Comparison of ENCODE assay signal across 25 mouse cellular contexts in the genomic region with DNA sequence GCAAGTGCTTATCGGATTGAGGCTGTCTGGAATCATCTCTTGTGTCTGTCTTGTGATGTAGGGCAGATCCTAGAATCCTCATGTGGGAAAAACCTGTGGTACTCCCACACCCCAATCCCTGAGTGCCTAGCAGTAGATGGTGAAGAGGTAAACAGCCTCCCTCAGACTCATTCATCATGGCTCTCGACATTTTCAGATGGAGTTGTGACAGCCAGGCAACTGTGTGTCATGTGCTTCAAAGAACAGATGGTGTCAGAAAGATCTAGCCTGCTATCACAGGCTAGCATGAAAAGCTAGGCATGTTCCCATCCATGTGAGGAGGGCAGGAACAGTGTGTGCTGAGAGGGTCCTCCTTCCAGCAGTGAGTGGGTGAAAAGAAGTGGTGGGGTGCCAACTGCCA.
A peak's percentile ranks its signal among the peaks of the same experiment; 100 is the strongest.
DNase-seq lines count a peak whose midpoint lies in the region; ATAC-seq and TF ChIP-seq lines count a peak whose summit lies in the region.
"Had no signal": no experiment of that assay in that cellular context is flagged by ENCODE, and none has a peak within 500 bp of the region (broad histone marks: within the 10 kb centered on the region; RNA-seq: fewer than 3 reads in every experiment).

No protein-coding gene starts in this region.

- H3K36me3 ChIP-seq in forebrain, embryonic 14.5 days (ENCODE audit: control insufficient read depth, insufficient read depth, low read length): no peaks in the 10 kb centered on the region
- H3K36me3 ChIP-seq in forebrain, embryonic 11.5 days (ENCODE audit: control insufficient read depth, insufficient read depth, low read length): no peaks in the 10 kb centered on the region
- H3K36me3 ChIP-seq in liver, postnatal 0 days (replicated peaks; ENCODE audit: insufficient read depth, low read length): no peaks in the 10 kb centered on the region
- H3K36me3 ChIP-seq: embryonic facial prominence, embryonic 13.5 days; heart, embryonic 15.5 days; kidney, embryonic 15.5 days; limb, embryonic 12.5 days; liver, embryonic 12.5 days; neural tube, embryonic 12.5 days had no signal

- no peak overlapping the region for H3K4me2 ChIP-seq in forebrain, embryonic 14.5 days (ENCODE audit: low read length)
- no peak overlapping the region for H3K4me2 ChIP-seq in forebrain, embryonic 11.5 days (ENCODE audit: low read depth, low read length, severe bottlenecking)
- no peak overlapping the region for H3K4me2 ChIP-seq in liver, postnatal 0 days (ENCODE audit: low read depth, low read length)
- H3K4me2 ChIP-seq: embryonic facial prominence, embryonic 13.5 days; heart, embryonic 15.5 days; kidney, embryonic 15.5 days; limb, embryonic 12.5 days; liver, embryonic 12.5 days; lung, embryonic 14.5 days; midbrain, embryonic 11.5 days; neural tube, embryonic 12.5 days had no signal

- intact Hi-C loops in left cerebral cortex, postnatal 25 days (cut with DNase I): loop anchor here (5.0 kb wide), 1 partner anchor 37 kb away; no protein-coding TSS in a partner anchor

- DNase-seq in forebrain, embryonic 14.5 days (ENCODE audit: low spot score): peak; percentile 17
- DNase-seq in forebrain, embryonic 11.5 days (ENCODE audit: low spot score): no peak
- peak; percentile 12 to 37 for DNase-seq in left cerebral cortex, adult 8-10 months (ENCODE audit: low spot score in 2 of 2)
- no peak for DNase-seq in left cerebral cortex, adult 11 months (ENCODE audit: low spot score)
- peak; percentile 35 to 46 for DNase-seq in frontal cortex, adult 2 months (ENCODE audit: extremely low spot score in 1 of 2, low spot score in 1 of 2)
- peak; percentile 26 to 71 for DNase-seq in left cerebral cortex, postnatal 25 days (ENCODE audit: low spot score in 2 of 2)
- DNase-seq in liver, postnatal 0 days: no peak
- no peak for DNase-seq in cerebellum, adult 2 months
- DNase-seq: adrenal gland, adult 8-10 months; cerebellum, postnatal 14 days; gastrocnemius, postnatal 14 days; heart, postnatal 4 days; kidney, postnatal 4 days; lung, embryonic 14.5 days; right cerebral cortex, postnatal 4 days had no signal

- H3K27me3 ChIP-seq in forebrain, embryonic 14.5 days (replicated peaks; ENCODE audit: control insufficient read depth, insufficient read depth, low read length): no peaks in the 10 kb centered on the region
- no peaks in the 10 kb centered on the region for H3K27me3 ChIP-seq in forebrain, embryonic 11.5 days (ENCODE audit: control insufficient read depth, insufficient read depth, low read length)
- no peaks in the 10 kb centered on the region for H3K27me3 ChIP-seq in liver, postnatal 0 days (ENCODE audit: insufficient read depth, low read length)
- no peaks in the 10 kb centered on the region for H3K27me3 ChIP-seq in cerebellum, adult 2 months (ENCODE audit: control insufficient read depth, insufficient read depth, low read length)
- H3K27me3 ChIP-seq: embryonic facial prominence, embryonic 13.5 days; heart, embryonic 15.5 days; kidney, embryonic 15.5 days; limb, embryonic 12.5 days; liver, embryonic 12.5 days; neural tube, embryonic 12.5 days had no signal

- H3K9me3 ChIP-seq in forebrain, embryonic 14.5 days (replicated peaks; ENCODE audit: control insufficient read depth, low read length): no peaks in the 10 kb centered on the region
- H3K9me3 ChIP-seq in forebrain, embryonic 11.5 days (ENCODE audit: control insufficient read depth, low read length): no peaks in the 10 kb centered on the region
- H3K9me3 ChIP-seq in liver, postnatal 0 days (ENCODE audit: low read length): no peaks in the 10 kb centered on the region
- H3K9me3 ChIP-seq: embryonic facial prominence, embryonic 13.5 days; heart, embryonic 15.5 days; kidney, embryonic 15.5 days; limb, embryonic 12.5 days; neural tube, embryonic 12.5 days had no signal

- no peak overlapping the region for H3K4me3 ChIP-seq in forebrain, embryonic 14.5 days (ENCODE audit: low read depth, low read length)
- H3K4me3 ChIP-seq in forebrain, embryonic 11.5 days (ENCODE audit: low read depth, low read length): no peak overlapping the region
- no peak overlapping the region for H3K4me3 ChIP-seq in liver, postnatal 0 days (ENCODE audit: low read depth, low read length)
- H3K4me3 ChIP-seq in cerebellum, adult 2 months (replicated peaks; ENCODE audit: insufficient read depth, low read depth, low read length): no peak overlapping the region
- H3K4me3 ChIP-seq: embryonic facial prominence, embryonic 13.5 days; heart, embryonic 15.5 days; kidney, embryonic 15.5 days; limb, embryonic 12.5 days; liver, embryonic 12.5 days; neural tube, embryonic 12.5 days had no signal

- peaks cover 22% of the 10 kb centered on the region; the same call in 1 of the 2 replicates for H3K4me1 ChIP-seq in forebrain, embryonic 14.5 days (ENCODE audit: control insufficient read depth, insufficient read depth, low read length)
- peaks cover 10% of the 10 kb centered on the region for H3K4me1 ChIP-seq in forebrain, embryonic 11.5 days (replicated peaks; ENCODE audit: control insufficient read depth, insufficient read depth, low read length)
- no peaks in the 10 kb centered on the region for H3K4me1 ChIP-seq in liver, postnatal 0 days (ENCODE audit: insufficient read depth)
- no peaks in the 10 kb centered on the region for H3K4me1 ChIP-seq in cerebellum, adult 2 months (ENCODE audit: control insufficient read depth, insufficient read depth, low read length)
- H3K4me1 ChIP-seq: heart, embryonic 15.5 days; kidney, embryonic 15.5 days; liver, embryonic 12.5 days had no signal

- no peak for TF ChIP-seq EP300 in liver, postnatal 0 days (IDR thresholded peaks at IDR 0.05; ENCODE audit: low read depth)

- no peak for TF ChIP-seq CTCF in liver, postnatal 0 days (IDR thresholded peaks at IDR 0.05; ENCODE audit: low read depth)
- TF ChIP-seq CTCF in cerebellum, adult 2 months (IDR thresholded peaks at IDR 0.05; ENCODE audit: borderline replicate concordance, insufficient read depth, low read depth, low read length): no peak

- no peak overlapping the region for H3K9ac ChIP-seq in forebrain, embryonic 14.5 days (ENCODE audit: low read length)
- no peak overlapping the region for H3K9ac ChIP-seq in forebrain, embryonic 11.5 days (ENCODE audit: low read length)
- H3K9ac ChIP-seq in liver, postnatal 0 days (replicated peaks): no peak overlapping the region
- H3K9ac ChIP-seq: embryonic facial prominence, embryonic 13.5 days; heart, embryonic 15.5 days; kidney, embryonic 15.5 days; limb, embryonic 12.5 days; liver, embryonic 12.5 days; lung, embryonic 14.5 days; neural tube, embryonic 12.5 days had no signal

- TF ChIP-seq POLR2A in cerebellum, adult 2 months (IDR thresholded peaks at IDR 0.05; ENCODE audit: borderline replicate concordance, insufficient read depth, low read length): no peak

- H3K27ac ChIP-seq in forebrain, embryonic 14.5 days (ENCODE audit: low read depth, low read length): no peak overlapping the region
- no peak overlapping the region for H3K27ac ChIP-seq in forebrain, embryonic 11.5 days (ENCODE audit: low read depth, low read length)
- no peak overlapping the region for H3K27ac ChIP-seq in liver, postnatal 0 days (ENCODE audit: low read depth)
- H3K27ac ChIP-seq in cerebellum, adult 2 months (ENCODE audit: insufficient read depth, low read length): no peak overlapping the region
- H3K27ac ChIP-seq: embryonic facial prominence, embryonic 13.5 days; heart, embryonic 15.5 days; hindbrain, postnatal 0 days; kidney, embryonic 15.5 days; limb, embryonic 12.5 days; liver, embryonic 12.5 days; macrophage; neural tube, embryonic 12.5 days had no signal

- 0 out of 2 replicates have a peak, but pooled peaks have one; percentile 17 for ATAC-seq in forebrain, embryonic 14.5 days
- ATAC-seq in forebrain, embryonic 11.5 days (replicated peaks; ENCODE audit: low FRiP score): no peak
- ATAC-seq in liver, postnatal 0 days: no peak
- ATAC-seq: hindbrain, postnatal 0 days; intestine, postnatal 0 days; liver, embryonic 12.5 days had no signal

- 79% methylated on average over 2 of the region's 2 CpGs for WGBS in forebrain, embryonic 14.5 days
- 89% methylated on average over 2 of the region's 2 CpGs for WGBS in forebrain, embryonic 11.5 days
- 67% methylated on average over 2 of the region's 2 CpGs for WGBS in liver, postnatal 0 days (ENCODE audit: insufficient replicate concordance)
- WGBS in cerebellum, adult 2 months: 66% methylated on average over 2 of the region's 2 CpGs

Comparison
In these comparisons a context has a peak if more than half of its experiments do, and no peak if none do; other contexts are left out.
1. DNase-seq: peak in forebrain, embryonic 14.5 days (single experiment), left cerebral cortex, adult 8-10 months (2 of 2), frontal cortex, adult 2 months (2 of 2) and left cerebral cortex, postnatal 25 days (2 of 2); none in forebrain, embryonic 11.5 days (single experiment), left cerebral cortex, adult 11 months (single experiment), liver, postnatal 0 days (single experiment) and cerebellum, adult 2 months (0 of 2).